Mouse (Mus musculus): ENCODE data around the gene Tmed9. TPM values are rescaled to one million over a fixed set of nuclear protein-coding genes. Genes with fewer than 3 reads are reported as not detected.
"Not testable (repeated sequence)": the region's sequence is repeated elsewhere in the genome, so short reads cannot be mapped to it uniquely, and the experiment has no call there.

The Tmed9 gene
- total RNA-seq, 2 experiments from 2014 or later: 141 to 143 TPM

DNA sequence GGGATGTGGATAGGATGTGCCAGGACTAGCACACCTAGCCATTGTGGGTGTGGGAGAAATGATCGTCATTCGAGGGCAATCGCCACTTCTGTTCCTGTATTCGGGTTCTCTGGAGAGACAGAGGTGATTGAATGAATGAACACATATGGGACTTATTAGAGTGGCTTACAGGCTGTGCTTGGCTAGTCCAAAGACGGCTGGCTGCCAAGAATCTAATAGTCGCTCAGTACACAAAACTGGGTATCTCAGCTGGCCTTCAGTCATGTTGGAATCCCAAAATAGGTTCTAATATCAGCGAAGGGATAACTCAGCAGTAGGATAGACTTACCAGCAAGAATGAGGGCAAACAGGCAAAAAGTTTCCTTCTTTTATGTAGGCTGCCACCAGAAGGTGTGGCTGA, 38.5 kb downstream of the Tmed9 start:
- DNase-seq: no peak

DNA sequence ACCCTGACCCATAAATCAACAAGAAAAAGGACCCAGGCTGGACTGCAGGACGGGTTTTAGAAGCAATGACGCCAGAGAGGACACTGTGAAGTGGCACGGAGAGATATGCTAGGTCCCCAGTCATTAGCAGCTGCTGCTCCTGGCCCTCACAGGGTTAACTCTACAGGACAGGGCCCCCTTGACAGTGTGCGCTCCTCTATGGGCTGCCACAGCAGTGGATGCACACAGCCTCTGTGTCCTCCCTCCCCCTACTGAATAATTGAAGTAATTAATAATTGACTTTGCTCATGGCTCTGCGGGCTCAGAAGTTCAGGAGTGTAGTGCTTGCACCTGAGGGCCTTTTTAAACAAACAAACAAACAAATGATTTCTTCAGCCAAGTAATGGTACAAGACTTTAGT, 39.9 kb downstream of the Tmed9 start:
- no peak for DNase-seq

DNA sequence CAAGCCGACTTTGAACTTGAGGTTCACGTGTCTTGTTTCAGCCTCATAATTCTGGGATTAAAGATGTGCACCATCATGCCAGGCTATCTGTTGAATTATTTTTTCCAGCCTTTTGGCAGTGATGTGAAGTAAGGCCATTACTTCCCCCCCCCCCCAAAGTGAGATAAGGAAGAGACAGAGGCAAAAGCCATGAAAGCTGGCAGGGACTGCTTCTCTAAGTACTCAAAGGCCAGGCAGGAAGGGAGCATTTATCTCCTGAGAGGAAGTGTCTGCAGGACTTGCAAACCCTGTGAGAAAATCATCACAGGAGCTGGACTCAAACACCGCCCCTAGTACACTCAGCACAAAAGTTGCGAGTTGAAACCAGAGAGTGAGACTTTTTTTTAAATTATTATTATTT, 45.8 kb downstream of the Tmed9 start:
- no peak for DNase-seq

DNA sequence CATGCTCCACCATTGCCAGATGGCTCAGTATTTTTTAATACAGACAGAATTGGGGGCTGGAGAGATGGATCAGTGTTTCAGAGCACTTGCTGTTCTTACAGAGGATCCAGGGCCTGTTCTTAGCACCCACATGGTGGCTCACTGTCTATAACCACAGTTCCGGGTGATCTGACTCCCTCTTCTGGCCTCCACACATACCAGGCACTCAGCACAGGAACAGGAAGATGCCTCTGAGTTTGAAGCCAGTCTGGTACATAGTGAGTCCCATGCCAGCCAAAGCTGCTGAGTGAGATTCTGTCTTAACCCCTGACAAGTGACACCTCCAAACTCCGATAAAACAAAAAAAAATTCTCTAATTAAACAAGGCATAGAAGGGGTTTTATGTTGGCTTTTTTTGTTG, 46.7 kb downstream of the Tmed9 start:
- DNase-seq: no peak

- not testable (repeated sequence) for DNase-seq
Observed at GRCm38 (mm10) chr13:55622156-55622648, 48.7 kb downstream of the Tmed9 start.

DNA sequence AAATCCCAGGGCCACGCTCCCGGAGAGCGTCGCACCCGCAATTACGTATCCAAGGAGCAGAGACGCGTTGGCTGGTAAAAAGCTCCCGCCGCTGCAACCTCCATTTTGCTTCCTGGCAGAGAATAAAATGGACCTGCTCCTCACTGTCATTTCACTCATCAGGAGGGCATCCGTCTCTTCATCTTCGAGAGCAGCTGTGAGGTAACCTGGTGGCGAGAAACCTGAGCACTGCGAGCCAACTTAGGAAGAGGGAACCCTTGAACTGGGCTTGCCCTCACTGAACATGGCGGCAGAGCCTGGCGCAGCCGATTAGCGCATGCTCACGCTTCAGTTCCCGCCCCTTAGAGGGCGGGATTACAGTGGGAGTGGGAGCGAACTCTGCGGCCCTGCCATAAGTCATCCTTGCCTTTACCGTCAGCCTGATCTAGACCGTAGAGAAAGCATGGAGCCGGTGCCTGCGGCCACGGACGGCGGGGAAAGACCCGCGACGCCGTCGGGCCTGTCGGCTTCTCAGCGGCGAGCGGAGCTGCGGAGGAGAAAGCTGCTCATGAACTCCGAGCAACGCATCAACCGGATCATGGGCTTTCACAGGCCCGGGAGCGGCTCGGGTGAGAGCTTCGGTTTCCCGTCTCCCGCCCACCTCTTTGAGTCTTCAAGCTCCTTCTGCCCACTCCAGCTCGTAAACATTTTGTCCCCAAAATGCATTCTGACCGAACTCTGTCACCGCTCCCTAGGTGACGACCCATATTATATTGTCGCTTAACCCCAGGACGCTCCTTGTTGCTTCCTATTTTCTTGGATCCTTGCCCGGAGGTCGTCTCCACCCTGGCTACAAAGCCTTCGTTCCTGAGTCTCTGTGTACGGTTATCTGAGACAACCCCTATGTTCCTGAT, 49.4 kb downstream of the Tmed9 start, which contains the start of gene Caml:
Gene Caml, plus strand, starts transcription at position 357 of the 893 bp plus-strand sequence.
- peak; percentile 86 to 89 for DNase-seq

DNA sequence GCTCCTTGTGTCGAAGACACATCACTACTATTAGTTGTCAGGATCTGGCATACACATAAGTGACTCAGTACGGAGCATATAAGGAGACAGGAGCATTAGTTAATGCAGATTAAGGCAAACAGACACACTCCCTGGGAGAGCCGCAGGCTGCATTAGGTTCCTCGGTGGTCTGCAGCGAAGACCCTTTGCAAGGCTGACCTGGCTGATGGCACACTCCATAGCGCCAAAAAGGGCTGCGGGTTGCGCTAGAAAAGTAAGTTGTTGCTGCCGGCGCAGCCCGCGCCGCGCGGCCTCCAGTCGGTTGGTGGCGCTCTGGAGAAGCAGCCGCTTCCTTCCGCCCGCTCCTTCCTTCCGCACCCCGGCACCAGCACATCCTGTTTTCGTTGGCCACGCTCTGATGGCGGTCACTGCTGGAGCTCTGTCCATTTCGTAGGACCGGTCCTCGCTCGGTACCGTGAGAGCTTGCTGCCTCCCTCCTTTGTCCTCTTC, 61.2 kb downstream of the Tmed9 start, which contains the start of gene Ddx46:
Gene Ddx46, plus strand, starts transcription at position 389 of the 489 bp plus-strand sequence.
- DNase-seq: peak; percentile 87 to 90

GRCm38 (mm10) chr13:55635146-55635571, 61.6 kb downstream of the Tmed9 start:
- no peak for DNase-seq

- DNase-seq: no peak
Observed at GRCm38 (mm10) chr13:55636185-55636983, 62.9 kb downstream of the Tmed9 start.

GRCm38 (mm10) chr13:55640480-55640879, 66.9 kb downstream of the Tmed9 start:
- peak; percentile 69 to 73 for DNase-seq

GRCm38 (mm10) chr13:55644525-55644924, 71.0 kb downstream of the Tmed9 start:
- DNase-seq: no peak

Other genes starting within 250 kb of the Tmed9 start
- 1 to 10 TPM in 1 of 2 experiments, under 1 TPM in 1; 0.87 to 1.4 TPM for gene Mxd3, start 243.9 kb upstream of the Tmed9 start, total RNA-seq (2021)
- gene Lman2, start 210.9 kb upstream of the Tmed9 start, total RNA-seq (2021): 10 to 100 TPM; 58.3 to 70.5 TPM
- 100 to 1,000 TPM in 1 of 2 experiments, 10 to 100 TPM in 1; 95.2 to 110 TPM for gene Rgs14, start 204.0 kb upstream of the Tmed9 start, total RNA-seq (2021)
- gene Slc34a1, start 175.5 kb upstream of the Tmed9 start, total RNA-seq (2021): not detected
- not detected for gene Pfn3, start 158.5 kb upstream of the Tmed9 start, total RNA-seq (2021)
- under 1 TPM; 0.32 to 0.71 TPM for gene F12, start 146.9 kb upstream of the Tmed9 start, total RNA-seq (2021)
- gene Grk6, start 128.7 kb upstream of the Tmed9 start, total RNA-seq (2021): 10 to 100 TPM; 67.7 to 71.1 TPM
- gene Prr7, start 109.5 kb upstream of the Tmed9 start, total RNA-seq (2021): 10 to 100 TPM; 86.1 to 86.6 TPM
- gene Dbn1, start 85.6 kb upstream of the Tmed9 start, total RNA-seq (2021): 100 to 1,000 TPM; 388 to 393 TPM
- gene Pdlim7, start 60.1 kb upstream of the Tmed9 start, total RNA-seq (2021): 10 to 100 TPM; 89.6 to 94.1 TPM
- gene Dok3, start 44.4 kb upstream of the Tmed9 start, total RNA-seq (2021): 10 to 100 TPM; 17.0 to 20.6 TPM
- 10 to 100 TPM; 59.4 to 60.2 TPM for gene Ddx41, start 37.1 kb upstream of the Tmed9 start, total RNA-seq (2021)
- 10 to 100 TPM; 88.6 to 96.2 TPM for gene Fam193b, start 2.6 kb upstream of the Tmed9 start, total RNA-seq (2021)
- gene B4galt7, start 26.2 kb downstream of the Tmed9 start, total RNA-seq (2021): 10 to 100 TPM; 23.6 to 25.0 TPM
- gene Caml, start 49.3 kb downstream of the Tmed9 start, total RNA-seq (2021): 10 to 100 TPM; 44.2 to 47.9 TPM
- gene Ddx46, start 61.3 kb downstream of the Tmed9 start, total RNA-seq (2021): 10 to 100 TPM; 47.4 to 52.6 TPM
- gene B230219D22Rik, start 119.4 kb downstream of the Tmed9 start, total RNA-seq (2021): 10 to 100 TPM; 80.7 to 84.1 TPM
- 10 to 100 TPM; 74.8 to 78.1 TPM for gene Txndc15, start 140.9 kb downstream of the Tmed9 start, total RNA-seq (2021)
- 10 to 100 TPM; 32.5 to 35.4 TPM for gene Pcbd2, start 153.6 kb downstream of the Tmed9 start, total RNA-seq (2021)
- gene Catsper3, start 210.8 kb downstream of the Tmed9 start, total RNA-seq (2021): under 1 TPM in 1 of 2 experiments, not detected in 1; 0.38 TPM